Mouse (Mus musculus) forebrain, postnatal 0 days (tissue): ENCODE results near the gene Suds3. TPM values are rescaled to one million over a fixed set of nuclear protein-coding genes. Genes with fewer than 3 reads are reported as not detected.

Experiments used
- ATAC-seq: fragments of 200-750 bp; cut with Nextera tagmentation; 2 replicates; pipeline ENCODE4 v1.8.0; 2017; ENCODE audit warnings: mild to moderate bottlenecking, moderate library complexity
- DNase-seq: peaks from one replicate; pipeline ENCODE4 v3.0.0-alpha.2; 2015
- H3K27ac ChIP-seq: fragments of 300-500 bp; sonication (generic); 2 replicates; pipeline ENCODE4 v1.5.1; 2014; ENCODE audit warnings: low read depth, mild to moderate bottlenecking, antibody characterized with exemption, low read length, moderate library complexity, mixed read lengths
- H3K27me3 ChIP-seq: fragments of 300-500 bp; sonication (generic); 2 replicates; pipeline ENCODE4 v1.6.1; 2014; ENCODE audit warnings: mild to moderate bottlenecking, low read length, mixed read lengths; ENCODE audit not compliant: insufficient read depth
- H3K36me3 ChIP-seq: fragments of 300-500 bp; sonication (generic); 2 replicates; pipeline ENCODE4 v1.6.1; 2014; ENCODE audit warnings: mild to moderate bottlenecking, moderate library complexity; ENCODE audit not compliant: insufficient read depth
- H3K4me1 ChIP-seq: fragments of 300-500 bp; sonication (generic); 2 replicates; pipeline ENCODE4 v1.6.1; 2014; ENCODE audit warnings: antibody characterized with exemption; ENCODE audit not compliant: insufficient read depth
- H3K4me2 ChIP-seq: fragments of 300-500 bp; sonication (generic); 2 replicates; pipeline ENCODE4 v1.6.1; 2014; ENCODE audit warnings: low read depth, mild to moderate bottlenecking, moderate library complexity
- H3K4me3 ChIP-seq: fragments of 300-500 bp; sonication (generic); 2 replicates; pipeline ENCODE4 v1.5.1; 2014; ENCODE audit warnings: low read depth, low read length, mixed read lengths
- H3K9ac ChIP-seq: fragments of 300-500 bp; sonication (generic); 2 replicates; pipeline ENCODE4 v1.6.1; 2014; ENCODE audit warnings: mild to moderate bottlenecking
- H3K9me3 ChIP-seq: fragments of 300-500 bp; sonication (generic); 2 replicates; pipeline ENCODE4 v1.6.1; 2016; ENCODE audit warnings: low read length
- CTCF ChIP-seq: sonication (generic); IDR thresholded peaks from 2 replicates; pipeline ENCODE4 v1.5.1; 2016; ENCODE audit warnings: antibody characterized with exemption, control low read depth, low read depth
- WGBS: fragments of 180-500 bp; shearing (Covaris S2); extraction: QIAGEN DNeasy Blood & Tissue Kit; methylation state at CpG from one replicate; pipeline ENCODE4 v1.1.7; 2014; 5-methylcytosine and 5-hydroxymethylcytosine counted together
- polyA plus RNA-seq: library from polyadenylated mRNA; unstranded; fragments of >200 nt; fragmentation: Nextera tagmentation; extraction: Ambion mirVana; gene quantifications from 2 replicates; pipeline ENCODE4 v1.2.1, GENCODE M21; 2015
- total RNA-seq: library from RNA; depleted of rRNA; stranded (reverse); fragments of >200 nt; gene quantifications from 2 replicates; pipeline ENCODE4 v1.2.3, GENCODE M21; 2014

Gene Suds3
- total and polyA plus RNA-seq, 2 experiments from 2014 or later: 75.9 to 83.5 TPM

DNA sequence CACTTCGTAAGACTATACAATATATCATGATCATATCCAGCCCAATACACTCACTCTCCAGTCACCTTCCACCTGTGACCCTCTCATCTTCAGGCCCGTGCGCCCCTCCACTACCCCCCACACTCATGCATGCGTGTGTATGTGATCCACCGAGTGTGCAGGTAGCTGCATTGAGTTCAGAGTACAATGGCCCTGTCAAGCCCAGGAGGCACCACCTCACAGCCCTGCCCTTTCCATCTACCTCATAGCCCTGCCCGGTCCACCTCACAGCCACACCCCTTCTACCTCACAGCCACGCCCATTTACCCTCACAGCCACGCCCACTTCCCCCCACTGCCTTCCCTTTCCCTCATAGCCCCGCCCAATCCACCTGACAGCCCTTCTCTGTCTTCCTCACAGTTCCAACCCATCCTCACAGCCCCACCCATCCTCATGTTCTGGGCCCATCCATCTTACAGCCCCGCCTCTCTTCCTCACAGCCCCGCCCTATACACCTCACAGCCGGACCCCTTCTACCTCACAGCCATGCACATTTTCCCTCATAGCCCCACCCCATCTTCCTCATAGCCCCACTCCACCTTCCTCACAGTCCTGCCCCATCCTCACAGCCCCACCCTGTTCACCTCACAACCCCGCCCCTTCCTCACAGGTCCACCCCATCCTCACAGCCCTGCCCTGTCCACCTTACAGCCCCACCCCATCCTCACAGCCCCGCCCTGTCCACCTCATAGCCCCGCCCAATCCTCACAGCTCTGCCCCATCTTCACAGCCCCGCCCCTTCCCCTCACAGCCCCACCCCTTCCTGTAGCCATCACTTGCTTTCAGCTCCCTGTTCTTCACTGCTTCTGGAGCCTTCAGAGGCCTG, 9.8 kb upstream of the Suds3 start:
- Histone ChIP-seq H3K9ac (no peak overlapping the region), H3K4me3 (no peak overlapping the region), H3K36me3 (no peaks in the 10 kb centered on the region), H3K9me3 (no peaks in the 10 kb centered on the region), H3K4me1 (peaks cover 3% of the 10 kb centered on the region; the same call in 1 of the 2 replicates), H3K27ac (no peak overlapping the region), H3K4me2 (no peak overlapping the region), H3K27me3 (peaks cover 6% of the 10 kb centered on the region; the same call in 1 of the 2 replicates)
- no peak for DNase-seq
- no peak for TF ChIP-seq CTCF
- no peak for ATAC-seq
- WGBS: 80% methylated on average over 16 of the region's 16 CpGs

DNA sequence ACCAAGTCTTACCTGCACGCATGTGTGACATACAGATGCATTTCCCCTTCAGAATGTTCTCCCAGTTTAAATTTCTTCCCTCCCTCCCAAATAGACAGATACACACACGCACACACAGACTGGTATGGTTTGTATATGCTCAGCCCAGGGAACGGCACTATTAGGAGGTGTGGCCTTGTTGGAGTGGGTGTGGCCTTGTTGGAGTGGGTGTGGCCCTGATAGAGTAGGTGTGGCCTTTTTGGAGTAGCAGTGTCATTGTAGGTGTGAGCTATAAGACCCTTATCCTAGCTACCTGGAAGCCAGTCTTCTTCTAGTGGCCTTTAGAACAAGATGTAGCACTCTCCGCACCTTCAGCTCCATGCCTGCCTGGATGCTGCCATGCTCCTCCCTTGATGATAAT, 7.9 kb upstream of the Suds3 start:
- no peaks in the 10 kb centered on the region for H3K36me3 ChIP-seq
- H3K27ac ChIP-seq: no peak overlapping the region
- TF ChIP-seq CTCF: no peak
- H3K4me1 ChIP-seq: peaks cover 6% of the 10 kb centered on the region; the same call in 1 of the 2 replicates
- ATAC-seq: no peak
- no peak overlapping the region for H3K4me3 ChIP-seq
- no peak overlapping the region for H3K9ac ChIP-seq
- peaks cover 6% of the 10 kb centered on the region; the same call in 1 of the 2 replicates for H3K27me3 ChIP-seq
- WGBS: 94% methylated on average over 4 of the region's 4 CpGs
- no peak overlapping the region for H3K4me2 ChIP-seq
- DNase-seq: no peak
- no peaks in the 10 kb centered on the region for H3K9me3 ChIP-seq

DNA sequence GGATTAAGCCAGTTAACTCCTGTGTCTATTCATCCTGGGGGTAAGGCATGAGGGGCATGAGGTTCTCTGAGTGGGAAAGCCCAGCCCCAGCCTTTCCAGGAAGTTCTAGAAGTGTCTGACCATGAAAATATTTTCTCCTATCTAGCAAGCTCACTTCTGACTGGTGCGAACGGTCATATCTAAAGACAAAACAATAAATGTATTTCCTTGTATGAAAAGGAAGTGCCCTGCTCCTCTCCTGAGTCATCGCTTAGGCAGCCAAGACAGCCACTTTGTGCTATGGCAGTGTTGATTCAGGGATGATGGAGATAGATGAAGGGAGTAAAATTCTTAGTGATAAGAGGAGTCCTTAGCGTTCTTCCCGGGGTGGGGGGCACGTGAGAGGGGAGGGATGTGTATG, 7.2 kb upstream of the Suds3 start:
- TF ChIP-seq CTCF: no peak
- WGBS: 92% methylated on average over 6 of the region's 6 CpGs
- Histone ChIP-seq H3K36me3 (no peaks in the 10 kb centered on the region), H3K4me1 (peaks cover 6% of the 10 kb centered on the region; the same call in 1 of the 2 replicates), H3K4me3 (no peak overlapping the region), H3K4me2 (no peak overlapping the region), H3K9me3 (no peaks in the 10 kb centered on the region), H3K27me3 (peaks cover 6% of the 10 kb centered on the region; the same call in 1 of the 2 replicates), H3K9ac (no peak overlapping the region), H3K27ac (no peak overlapping the region)
- DNase-seq: no peak
- no peak for ATAC-seq

DNA sequence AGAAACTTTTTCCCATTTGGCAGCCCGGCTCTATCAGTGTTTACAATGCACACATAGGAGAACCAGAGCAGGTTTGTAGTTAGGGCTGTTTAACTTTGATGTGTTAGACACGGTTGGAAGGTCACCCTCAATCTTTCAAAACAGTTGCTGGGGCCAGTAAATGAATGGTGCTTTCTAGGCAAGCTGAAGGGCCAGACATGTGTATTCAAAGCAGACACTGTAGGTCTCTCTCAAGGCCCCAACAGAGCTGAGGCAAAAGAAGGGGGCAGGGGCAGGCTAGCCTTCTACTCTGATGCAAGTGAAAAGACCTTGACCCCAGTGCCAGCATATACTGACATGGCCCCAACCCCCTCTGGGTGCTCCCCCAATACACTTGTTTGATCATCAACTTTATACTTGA, 5.7 kb upstream of the Suds3 start:
- Histone ChIP-seq H3K4me1 (peaks cover 6% of the 10 kb centered on the region; the same call in 1 of the 2 replicates), H3K9me3 (no peaks in the 10 kb centered on the region), H3K4me2 (peak overlapping the region; percentile 96), H3K27me3 (peaks cover 6% of the 10 kb centered on the region; the same call in 1 of the 2 replicates), H3K9ac (no peak overlapping the region), H3K36me3 (no peaks in the 10 kb centered on the region), H3K27ac (no peak overlapping the region), H3K4me3 (no peak overlapping the region)
- no peak for ATAC-seq
- DNase-seq: no peak
- TF ChIP-seq CTCF: no peak
- WGBS: 3% methylated on average over 2 of the region's 2 CpGs

DNA sequence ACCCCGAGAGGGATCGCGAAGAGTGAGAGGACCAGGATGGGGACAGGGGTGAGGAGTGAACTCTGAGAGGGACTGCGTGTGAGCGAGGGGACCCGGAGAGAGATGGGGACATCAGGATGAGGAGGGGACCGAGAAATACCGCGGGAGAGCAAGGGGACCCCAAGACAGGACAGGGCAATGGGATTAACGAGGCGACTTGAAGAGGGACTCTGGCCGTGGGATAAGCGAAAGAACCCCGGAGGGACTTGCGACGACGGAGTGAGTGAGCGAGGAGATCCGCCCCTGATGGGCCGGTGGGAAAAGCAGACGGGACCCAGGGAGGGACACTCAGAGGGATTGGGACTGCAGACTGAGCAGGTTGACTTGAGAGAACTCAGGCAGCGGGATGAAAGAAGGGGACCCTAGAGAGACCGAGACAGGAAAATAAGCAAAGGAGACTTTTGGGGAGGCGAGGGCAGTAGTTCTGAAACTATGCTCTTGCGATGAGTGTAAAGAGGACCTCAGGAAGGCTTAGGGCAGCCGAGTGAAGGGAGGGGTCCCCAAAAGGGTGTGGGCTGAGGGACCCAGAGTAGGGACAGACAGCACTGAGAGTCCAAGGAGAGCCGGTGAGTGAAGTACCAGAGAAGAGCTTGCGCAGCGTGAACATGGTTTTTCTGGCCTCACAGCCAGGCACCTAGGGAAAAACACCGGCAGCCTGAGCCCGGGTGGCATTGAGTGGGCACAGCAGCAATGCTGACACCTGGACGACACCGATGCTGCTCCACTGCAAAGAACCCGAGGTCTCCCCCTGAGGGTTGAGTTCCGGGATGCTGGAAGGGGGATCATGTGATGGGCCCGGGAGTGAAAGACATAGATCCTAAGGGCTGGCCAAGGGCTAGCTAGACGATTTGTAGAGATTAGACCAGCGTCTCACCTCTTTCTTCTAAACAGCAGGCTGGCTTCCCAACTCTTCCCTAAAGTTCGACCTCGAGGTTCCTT, 4.9 kb upstream of the Suds3 start:
- peak overlapping the region; percentile 77 for H3K4me3 ChIP-seq
- H3K4me1 ChIP-seq: peaks cover 6% of the 10 kb centered on the region; the same call in 1 of the 2 replicates
- no peak overlapping the region for H3K27ac ChIP-seq
- 2% methylated on average over 40 of the region's 40 CpGs for WGBS
- DNase-seq (peak; percentile 16), ATAC-seq (peak; percentile 5)
- no peaks in the 10 kb centered on the region for H3K9me3 ChIP-seq
- H3K4me2 ChIP-seq: peak overlapping the region; percentile 96
- TF ChIP-seq CTCF: no peak
- peaks cover 6% of the 10 kb centered on the region; the same call in 1 of the 2 replicates for H3K27me3 ChIP-seq
- peak overlapping the region; percentile 54 for H3K9ac ChIP-seq
- H3K36me3 ChIP-seq: no peaks in the 10 kb centered on the region

DNA sequence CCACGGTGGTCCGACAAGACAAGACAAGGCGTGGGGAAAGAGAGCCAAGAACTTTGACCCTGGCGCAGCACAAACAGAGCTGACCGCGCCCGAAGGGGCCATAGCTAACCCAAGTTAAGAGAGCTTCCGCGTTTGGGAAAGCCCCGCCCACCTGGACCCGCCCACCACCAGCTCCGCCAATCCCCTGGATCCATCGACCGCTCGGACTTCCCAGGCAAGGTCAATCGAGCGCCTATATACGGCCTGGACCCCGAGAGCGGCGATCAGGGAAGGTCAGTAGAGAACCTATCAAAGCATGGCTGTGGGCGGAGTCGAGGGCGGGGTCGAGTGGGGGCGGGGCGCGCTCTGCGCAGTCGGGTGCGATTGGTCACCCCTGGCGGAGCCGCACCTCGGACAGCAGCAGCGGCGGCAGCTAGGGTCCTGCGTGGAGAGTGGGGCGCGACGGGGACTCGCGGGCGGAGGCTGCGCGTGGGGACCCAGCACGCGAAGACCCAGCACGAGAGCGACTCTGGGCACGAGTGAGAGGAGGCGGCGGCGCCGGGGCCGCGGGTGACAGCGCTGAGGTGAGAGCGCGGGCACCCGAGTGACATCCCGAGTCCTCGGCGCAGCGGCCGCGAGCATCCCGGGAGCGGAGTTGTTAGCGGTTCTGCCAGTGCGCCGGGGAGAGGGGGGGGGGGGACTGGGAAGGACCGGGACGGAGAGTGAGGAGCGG, 4.0 kb upstream of the Suds3 start, which contains the start of gene Taok3:
TSS of gene Taok3 (plus strand) at position 353 of the 712 bp plus-strand sequence.
- no peaks in the 10 kb centered on the region for H3K36me3 ChIP-seq
- H3K4me1 ChIP-seq: peaks cover 6% of the 10 kb centered on the region; the same call in 1 of the 2 replicates
- H3K9me3 ChIP-seq: no peaks in the 10 kb centered on the region
- ATAC-seq (peak; percentile 93), DNase-seq (peak; percentile 98)
- H3K4me3 ChIP-seq: peak within 1 kb of the TSS; percentile 77
- TF ChIP-seq CTCF: peak; percentile 10; the same call in 1 of the 2 replicates
- peak within 1 kb of the TSS; percentile 96 for H3K4me2 ChIP-seq
- WGBS: under 1% methylated on average over 72 of the region's 74 CpGs
- H3K9ac ChIP-seq: peak within 1 kb of the TSS; percentile 54
- H3K27me3 ChIP-seq: peaks cover 6% of the 10 kb centered on the region; the same call in 1 of the 2 replicates
- peak within 1 kb of the TSS; percentile 54 for H3K27ac ChIP-seq
